Mouse (Mus musculus) MEL (cell line): Measurements from ENCODE around the gene Gm49383. TPM values are rescaled to one million over a fixed set of nuclear protein-coding genes. Genes with fewer than 3 reads are reported as not detected.

Source experiments
- DNase-seq: peaks from one replicate; pipeline ENCODE4 v3.0.0; 2011; ENCODE audit warnings: low read depth, low spot score
- H3K27ac ChIP-seq: 2 replicates; pipeline ENCODE4 v1.5.1; 2012; ENCODE audit warnings: low read depth, mild to moderate bottlenecking, control low read depth, low read length, moderate library complexity; ENCODE audit not compliant: control insufficient read depth
- H3K27me3 ChIP-seq, 2 experiments: fragments of 150-350 bp in 1 of 2; sonication (generic) in 1 of 2; 2 replicates each; pipeline ENCODE4 v1.6.1; 2012; ENCODE audit warnings: low read length in 2 of 2, mild to moderate bottlenecking in 2 of 2, improper control_type of control experiment in 1 of 2, moderate library complexity in 1 of 2; ENCODE audit not compliant: insufficient read depth in 2 of 2, control insufficient read depth in 1 of 2
- H3K36me3 ChIP-seq, 2 experiments: 2 replicates each; pipeline ENCODE4 v1.6.1; 2012 to 2014; ENCODE audit warnings: low read length in 2 of 2, improper control_type of control experiment in 1 of 2, inconsistent platforms in 1 of 2, mild to moderate bottlenecking in 1 of 2; ENCODE audit not compliant: insufficient read depth in 2 of 2, control insufficient read depth in 1 of 2
- H3K4me1 ChIP-seq, 2 experiments: fragments of 150-350 bp in 1 of 2; sonication (generic) in 1 of 2; 2 replicates each; pipeline ENCODE4 v1.6.1; 2012; ENCODE audit warnings: low read length in 2 of 2, improper control_type of control experiment in 1 of 2, mild to moderate bottlenecking in 1 of 2; ENCODE audit not compliant: insufficient read depth in 2 of 2, control insufficient read depth in 1 of 2
- H3K4me3 ChIP-seq, 2 experiments: fragments of 150-350 bp in 1 of 2; sonication (generic) in 1 of 2; 2 replicates each; pipeline ENCODE4 v1.5.1; 2012; ENCODE audit warnings: low read depth in 2 of 2, low read length in 2 of 2, mild to moderate bottlenecking in 2 of 2, moderate library complexity in 2 of 2, control low read depth in 1 of 2, improper control_type of control experiment in 1 of 2; ENCODE audit not compliant: control insufficient read depth in 1 of 2, insufficient read depth in 1 of 2
- H3K79me2 ChIP-seq: 2 replicates; pipeline ENCODE4 v1.6.1; 2012; ENCODE audit warnings: mild to moderate bottlenecking, low read length, moderate library complexity; ENCODE audit not compliant: control insufficient read depth, poor library complexity, insufficient read depth
- H3K9ac ChIP-seq: 2 replicates; pipeline ENCODE4 v1.6.1; 2012; ENCODE audit warnings: low read depth, mild to moderate bottlenecking, control low read depth, low read length, moderate library complexity; ENCODE audit not compliant: control insufficient read depth, poor library complexity, severe bottlenecking
- H3K9me3 ChIP-seq: fragments of 150-350 bp; sonication (generic); replicated peaks from 2 replicates; pipeline ENCODE4 v1.6.1; 2012; ENCODE audit warnings: mild to moderate bottlenecking, low read length, improper control_type of control experiment, moderate library complexity; ENCODE audit not compliant: insufficient read depth
- BHLHE40 ChIP-seq: IDR thresholded peaks from 2 replicates; pipeline ENCODE4 v1.6.1; 2012; ENCODE audit warnings: low read depth, mild to moderate bottlenecking, inconsistent platforms, low read length, improper control_type of control experiment, borderline replicate concordance
- CHD1 ChIP-seq: IDR thresholded peaks from 2 replicates; pipeline ENCODE4 v1.6.1; 2012; ENCODE audit warnings: low read depth, mild to moderate bottlenecking, inconsistent platforms, low read length, improper control_type of control experiment
- CHD2 ChIP-seq: IDR thresholded peaks from 2 replicates; pipeline ENCODE4 v1.6.1; 2011; ENCODE audit warnings: low read length, improper control_type of control experiment
- CTCF ChIP-seq, 3 experiments: IDR thresholded peaks in 2 of 3; conservative IDR thresholded peaks in 1 of 3; 2 replicates each; pipeline ENCODE4 v1.5.1; 2011 to 2012; ENCODE audit warnings: low read length in 3 of 3, low read depth in 2 of 3, mild to moderate bottlenecking in 2 of 3, improper control_type of control experiment in 1 of 3, inconsistent platforms in 1 of 3, mixed read lengths in 1 of 3, moderate library complexity in 1 of 3; ENCODE audit not compliant: control insufficient read depth in 1 of 3, insufficient read depth in 1 of 3, poor library complexity in 1 of 3, severe bottlenecking in 1 of 3
- E2F4 ChIP-seq: IDR thresholded peaks from 2 replicates; pipeline ENCODE4 v1.6.1; 2011; ENCODE audit warnings: low read depth, low read length, improper control_type of control experiment, borderline replicate concordance
- ELF1 ChIP-seq: IDR thresholded peaks from 2 replicates; pipeline ENCODE4 v1.6.1; 2014; ENCODE audit warnings: low read depth, mild to moderate bottlenecking, inconsistent platforms, low read length, improper control_type of control experiment, moderate library complexity
- GABPA ChIP-seq: IDR thresholded peaks from 2 replicates; pipeline ENCODE4 v1.6.1; 2012; ENCODE audit warnings: low read depth, mild to moderate bottlenecking, inconsistent platforms, low read length, improper control_type of control experiment, moderate library complexity
- GATA1 ChIP-seq: IDR thresholded peaks from 2 replicates; pipeline ENCODE4 v1.6.1; 2011; ENCODE audit warnings: low read depth, low read length, improper control_type of control experiment
- JUND ChIP-seq: IDR thresholded peaks from 2 replicates; pipeline ENCODE4 v1.6.1; 2011; ENCODE audit warnings: low read depth, mild to moderate bottlenecking, improper control_type of control experiment, low read length
- MAX ChIP-seq: IDR thresholded peaks from 2 replicates; pipeline ENCODE4 v1.6.1; 2011; ENCODE audit warnings: low read length, improper control_type of control experiment
- MEF2A ChIP-seq: IDR thresholded peaks from 2 replicates; pipeline ENCODE4 v1.6.1; 2014; ENCODE audit warnings: low read depth, mild to moderate bottlenecking, inconsistent platforms, low read length, improper control_type of control experiment; ENCODE audit not compliant: poor library complexity, insufficient replicate concordance, severe bottlenecking; ENCODE audit errors: extremely low read depth
- MXI1 ChIP-seq: IDR thresholded peaks from 2 replicates; pipeline ENCODE4 v1.6.1; 2011; ENCODE audit warnings: mild to moderate bottlenecking, low read depth, low read length, improper control_type of control experiment
- MYC ChIP-seq: IDR thresholded peaks from 2 replicates; pipeline ENCODE4 v1.6.1; 2011; ENCODE audit warnings: low read depth, mild to moderate bottlenecking, low read length, improper control_type of control experiment, moderate library complexity
- POLR2AphosphoS2 ChIP-seq: IDR thresholded peaks from 2 replicates; pipeline ENCODE4 v1.6.1; 2011; ENCODE audit warnings: low read length, improper control_type of control experiment
- POLR2AphosphoS5 ChIP-seq: IDR thresholded peaks from 2 replicates; pipeline ENCODE4 v1.6.1; 2012; ENCODE audit warnings: low read depth, borderline replicate concordance, mild to moderate bottlenecking, inconsistent platforms, low read length, moderate library complexity, mixed read lengths
- RAD21 ChIP-seq: IDR thresholded peaks from 2 replicates; pipeline ENCODE4 v1.6.1; 2011; ENCODE audit warnings: mild to moderate bottlenecking, low read depth, low read length, improper control_type of control experiment
- RCOR1 ChIP-seq: IDR thresholded peaks from 2 replicates; pipeline ENCODE4 v1.6.1; 2012; ENCODE audit warnings: low read depth, mild to moderate bottlenecking, inconsistent platforms, low read length, improper control_type of control experiment
- SIN3A ChIP-seq: IDR thresholded peaks from 2 replicates; pipeline ENCODE4 v1.6.1; 2012; ENCODE audit warnings: low read length, improper control_type of control experiment, inconsistent platforms
- SMC3 ChIP-seq: IDR thresholded peaks from 2 replicates; pipeline ENCODE4 v1.6.1; 2011; ENCODE audit warnings: low read depth, low read length, improper control_type of control experiment
- UBTF ChIP-seq: IDR thresholded peaks from 2 replicates; pipeline ENCODE4 v1.6.1; 2012; ENCODE audit warnings: low read depth, mild to moderate bottlenecking, inconsistent platforms, low read length, improper control_type of control experiment, moderate library complexity, borderline replicate concordance; ENCODE audit not compliant: insufficient read depth
- polyA plus RNA-seq, 2 experiments: library from polyadenylated mRNA; stranded (reverse) in 1 of 2; unstranded in 1 of 2; fragments of >175 nt in 1 of 2; fragments of >200 nt in 1 of 2; gene quantifications; 2 replicates each; pipeline versions ENCODE4 v1.2.1 to v1.2.4; 2012; ENCODE audit warnings: low replicate concordance in 2 of 2, low read depth in 1 of 2; ENCODE audit not compliant: insufficient read length in 2 of 2, insufficient read depth in 1 of 2, missing spikeins in 1 of 2
- total RNA-seq: library from RNA; depleted of rRNA; stranded (reverse); fragments of 300-350 nt; gene quantifications from 2 replicates; pipeline ENCODE4 v1.2.3, GENCODE M21; 2012

Gene Gm49383
- total and polyA plus RNA-seq, 3 experiments, result 27.5 to 28.8 TPM; not detected in 1

- Histone ChIP-seq H3K4me1 (peaks cover 2 to 18% of the 10 kb centered on the region in 2 experiments), H3K27ac (peak within 1 kb of the TSS; percentile 57), H3K36me3 (peaks cover 12 to 28% of the 10 kb centered on the region in 2 experiments), H3K79me2 (peaks cover 45% of the 10 kb centered on the region), H3K9me3 (no peaks in the 10 kb centered on the region), H3K27me3 (no peaks in the 10 kb centered on the region), H3K4me3 (peak within 1 kb of the TSS; percentile 68 to 89), H3K9ac (peak within 1 kb of the TSS; percentile 72)
- no peak for DNase-seq
- TF ChIP-seq JUND (no peak), SIN3A (peak; percentile 97), MXI1 (peak; percentile 84)
These were observed 1.2 kb upstream of the Gm49383 start, which contains the start of gene Dnaaf2 for GRCm38 (mm10) chr12:69198164-69198535. Gene Dnaaf2, minus strand, starts transcription at chr12:69198429.

GRCm38 (mm10) chr12:69197378-69198163, 667 bp upstream of the Gm49383 start:
- no peaks in the 10 kb centered on the region for H3K27me3 ChIP-seq
- no peaks in the 10 kb centered on the region for H3K9me3 ChIP-seq
- peak; percentile 74 for DNase-seq
- H3K9ac ChIP-seq, result peak overlapping the region; percentile 72
- peak overlapping the region; percentile 68 to 89 for H3K4me3 ChIP-seq
- TF ChIP-seq POLR2AphosphoS5 (no peak), CHD2 (no peak), JUND (no peak), SMC3 (no peak), GATA1 (no peak), CHD1 (no peak), RCOR1 (no peak), E2F4 (no peak), UBTF (0 out of 2 replicates have a peak, but pooled peaks have one; percentile 54), MEF2A (no peak), ELF1 (no peak), MYC (no peak), GABPA (no peak), RAD21 (no peak), MAX (peak; percentile 53), MXI1 (peak; percentile 92), BHLHE40 (no peak), CTCF (IDR thresholded peaks at IDR 0.05 in 2 of 3, conservative IDR thresholded peaks at IDR 0.05 in 1 of 3; ENCODE audit: control insufficient read depth in 1 of 3, insufficient read depth in 1 of 3, low read depth in 2 of 3, low read length in 3 of 3, poor library complexity in 1 of 3, severe bottlenecking in 1 of 3) (no peak), POLR2AphosphoS2 (0 out of 2 replicates have a peak, but pooled peaks have one; percentile 48)
- peak overlapping the region; percentile 57 for H3K27ac ChIP-seq
- H3K4me1 ChIP-seq, result peaks cover 2 to 18% of the 10 kb centered on the region in 2 experiments
- H3K36me3 ChIP-seq, result peaks cover 12 to 28% of the 10 kb centered on the region in 2 experiments
- H3K79me2 ChIP-seq, result peaks cover 45% of the 10 kb centered on the region
